Mouse (Mus musculus) yolk sac, embryonic 10.5 days (tissue): Measurements from ENCODE around the gene Bcas1.
"Not testable (repeated sequence)": the region's sequence is repeated elsewhere in the genome, so short reads cannot be mapped to it uniquely, and the experiment has no call there.

Experiments
- DNase-seq: peaks from one replicate; pipeline ENCODE4 v3.0.0-alpha.2; 2017; ENCODE audit warnings: low spot score

Gene Bcas1

GRCm38 (mm10) chr2:170427704-170428103 is at the start of gene Bcas1:
Gene Bcas1 (minus strand): TSS chr2:170427845.
- no peak for DNase-seq

DNA sequence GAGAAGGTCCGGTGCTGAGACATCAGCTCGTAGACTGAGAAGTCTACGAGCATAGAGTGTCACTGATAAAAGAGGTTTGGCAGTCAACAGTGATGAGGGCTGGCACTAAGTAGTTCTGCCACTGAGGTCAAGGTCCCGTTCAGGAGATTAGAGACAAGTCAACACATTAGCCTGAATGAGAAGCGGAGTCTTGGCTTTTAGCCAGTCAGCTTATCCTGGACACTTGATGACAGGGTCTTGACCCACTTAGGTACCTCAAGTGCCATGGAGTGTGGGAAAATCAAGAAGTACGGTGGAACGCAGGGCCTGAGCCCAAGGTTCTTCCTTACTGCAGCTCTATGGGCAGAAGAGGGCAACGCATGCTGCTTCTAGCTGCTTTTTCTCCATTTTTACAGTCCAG is 49.0 kb upstream of the Bcas1 start:
- DNase-seq: no peak

DNA sequence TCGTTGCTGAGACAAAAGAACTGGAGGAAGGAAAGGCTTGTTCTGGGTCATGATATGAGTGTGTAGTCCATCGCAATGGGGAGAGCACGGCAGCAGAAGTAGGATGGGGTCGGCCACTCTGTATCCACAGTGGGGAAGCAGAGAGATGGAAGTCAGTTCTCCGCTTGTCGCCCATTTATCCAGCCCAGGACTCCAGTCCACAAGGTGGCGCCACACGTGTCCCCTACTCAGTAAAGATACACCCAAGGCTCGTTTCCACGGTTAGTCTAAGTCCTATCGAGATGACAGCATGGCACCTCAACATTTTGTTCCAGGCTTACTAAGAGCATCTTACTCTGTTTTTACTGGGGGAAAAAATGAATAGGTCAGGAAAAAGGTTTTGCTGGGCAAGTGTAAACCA is 48.6 kb upstream of the Bcas1 start:
- DNase-seq: no peak

GRCm38 (mm10) chr2:170475164-170475563 is 47.5 kb upstream of the Bcas1 start:
- DNase-seq: no peak

GRCm38 (mm10) chr2:170474125-170474524 is 46.5 kb upstream of the Bcas1 start:
- no peak for DNase-seq

GRCm38 (mm10) chr2:170470591-170470990 is 42.9 kb upstream of the Bcas1 start:
- DNase-seq: no peak

- peak; percentile 77 for DNase-seq
These were observed 42.1 kb upstream of the Bcas1 start for GRCm38 (mm10) chr2:170469616-170470308.

GRCm38 (mm10) chr2:170468009-170468408 is 40.4 kb upstream of the Bcas1 start:
- DNase-seq: no peak

DNA sequence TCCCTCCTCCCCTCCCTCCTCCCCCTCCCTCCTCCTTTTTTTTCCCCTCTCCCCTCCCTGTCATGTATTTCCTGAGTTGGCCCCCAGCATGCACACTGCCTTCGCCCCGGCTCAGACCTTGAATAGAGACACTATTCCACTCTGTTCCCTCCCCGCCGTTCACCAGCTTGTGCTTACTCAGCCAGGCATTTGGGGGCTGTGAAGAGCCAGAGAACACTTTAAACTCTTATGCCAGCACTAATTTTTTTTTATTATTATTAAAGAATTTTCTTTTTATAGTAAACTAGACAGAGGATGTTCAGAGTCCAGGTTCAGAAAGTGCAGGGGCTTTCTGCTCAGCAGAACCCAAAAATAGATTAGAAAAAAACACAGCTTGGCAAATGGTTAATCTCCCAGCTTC is 37.2 kb upstream of the Bcas1 start:
- peak; percentile 60 for DNase-seq

- DNase-seq: peak; percentile 84
These were observed 34.0 kb upstream of the Bcas1 start for GRCm38 (mm10) chr2:170461652-170462051.

- DNase-seq: peak; percentile 91
These were observed 32.2 kb upstream of the Bcas1 start for GRCm38 (mm10) chr2:170459805-170460204.

GRCm38 (mm10) chr2:170459183-170459582 is 31.5 kb upstream of the Bcas1 start:
- peak; percentile 83 for DNase-seq

DNA sequence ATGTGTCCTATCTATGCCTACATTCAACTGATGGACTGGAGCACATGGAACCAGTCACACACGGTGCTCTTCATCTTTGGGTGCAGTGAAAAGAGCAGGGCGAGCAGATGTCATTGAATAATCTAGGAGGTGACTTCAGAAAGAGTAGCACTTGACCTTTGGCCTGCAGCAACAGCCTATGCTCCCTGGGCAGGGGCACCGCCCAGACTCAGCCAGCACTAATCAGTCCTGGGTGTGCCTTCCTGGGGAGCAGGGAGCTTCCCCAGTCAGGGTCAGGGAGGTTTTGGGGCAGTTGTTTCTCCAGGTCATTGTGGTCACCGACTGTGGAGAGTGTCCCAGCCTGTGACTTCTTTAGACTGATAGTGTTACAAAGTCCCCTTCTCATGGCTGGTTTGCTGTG is 26.2 kb upstream of the Bcas1 start:
- not testable (repeated sequence) for DNase-seq

DNA sequence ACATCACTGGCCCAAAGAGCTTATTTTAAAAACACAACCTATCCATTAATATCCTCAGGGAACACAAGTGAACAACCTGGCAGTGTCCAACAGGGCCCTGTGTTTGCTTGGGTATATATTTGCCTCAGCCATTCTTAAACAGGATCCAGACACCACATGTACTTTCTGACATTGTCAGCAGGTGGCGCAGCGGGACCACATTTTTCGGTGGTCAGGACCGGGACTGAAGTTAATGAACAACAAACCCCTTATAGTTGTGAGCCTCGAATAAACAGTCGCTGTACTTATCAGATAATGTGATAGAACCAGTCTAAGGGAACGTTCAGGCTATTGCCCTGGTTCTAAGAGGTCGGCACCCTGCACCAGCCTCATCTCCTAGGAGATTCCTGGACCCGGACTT is 23.3 kb upstream of the Bcas1 start:
- DNase-seq: peak; percentile 80

DNA sequence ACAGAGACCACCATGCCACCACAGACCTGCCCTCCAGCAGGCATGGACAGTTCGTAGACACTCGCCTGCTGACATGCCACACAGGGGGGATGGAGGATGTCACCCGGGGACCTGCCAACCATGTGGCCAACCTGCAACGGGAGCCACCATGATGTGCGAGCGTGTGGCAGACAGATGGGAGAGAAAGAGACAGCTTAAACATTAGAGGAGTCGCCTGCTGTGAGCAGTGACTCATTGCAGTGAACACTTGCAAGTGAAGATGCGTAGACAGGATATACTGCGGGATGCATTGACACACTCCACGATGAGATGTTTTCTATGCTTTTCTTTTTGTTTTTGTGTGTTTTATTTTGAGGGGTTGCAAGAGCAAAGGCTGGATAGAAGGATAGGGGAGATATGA is 20.0 kb upstream of the Bcas1 start:
- no peak for DNase-seq

DNA sequence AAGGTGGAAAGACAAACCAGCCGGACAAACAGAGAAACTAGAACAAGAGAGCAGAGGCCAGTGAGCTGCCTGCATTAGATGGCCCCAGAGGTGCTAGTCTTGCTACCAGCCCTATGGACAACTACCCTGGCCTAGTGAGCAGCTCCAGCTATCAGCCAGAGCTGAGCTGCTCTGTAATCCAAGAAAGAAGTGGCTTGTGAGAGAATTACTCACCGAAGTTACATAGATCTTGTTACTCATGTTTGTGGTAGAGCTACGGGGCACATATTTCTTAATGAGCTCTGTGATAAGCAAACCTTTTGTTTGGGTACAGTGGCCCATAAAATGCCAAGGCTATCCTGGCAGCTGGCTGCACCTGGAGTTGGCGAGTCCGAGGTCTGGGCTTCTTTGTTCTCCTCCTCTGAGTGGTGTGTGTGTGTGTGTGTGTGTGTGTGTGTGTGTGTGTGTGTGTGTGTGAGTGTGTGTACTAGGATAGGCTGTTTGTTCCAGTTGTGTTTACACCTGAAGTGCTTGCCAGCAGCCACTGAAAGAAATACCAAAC is 19.3 kb upstream of the Bcas1 start:
- DNase-seq: no peak

GRCm38 (mm10) chr2:170445861-170446260 is 18.2 kb upstream of the Bcas1 start:
- DNase-seq: no peak

DNA sequence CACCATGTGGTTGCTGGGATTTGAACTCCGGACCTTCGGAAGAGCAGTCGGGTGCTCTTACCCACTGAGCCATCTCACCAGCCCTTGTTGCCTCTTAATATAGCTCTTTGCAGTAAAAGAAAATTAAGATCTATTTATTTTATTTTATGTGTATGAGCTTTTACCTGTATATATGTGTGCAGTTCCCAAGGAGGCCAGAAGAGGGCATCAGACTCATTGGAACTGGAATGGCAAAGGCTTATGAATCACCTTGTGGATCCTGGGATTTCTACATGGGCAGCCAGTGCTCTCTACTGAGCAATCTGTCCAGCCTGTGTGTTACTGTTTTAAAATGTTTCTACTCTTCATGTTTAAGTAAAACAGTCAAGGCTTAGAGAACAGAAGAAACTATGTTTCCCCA is 14.9 kb upstream of the Bcas1 start:
- DNase-seq: no peak

DNA sequence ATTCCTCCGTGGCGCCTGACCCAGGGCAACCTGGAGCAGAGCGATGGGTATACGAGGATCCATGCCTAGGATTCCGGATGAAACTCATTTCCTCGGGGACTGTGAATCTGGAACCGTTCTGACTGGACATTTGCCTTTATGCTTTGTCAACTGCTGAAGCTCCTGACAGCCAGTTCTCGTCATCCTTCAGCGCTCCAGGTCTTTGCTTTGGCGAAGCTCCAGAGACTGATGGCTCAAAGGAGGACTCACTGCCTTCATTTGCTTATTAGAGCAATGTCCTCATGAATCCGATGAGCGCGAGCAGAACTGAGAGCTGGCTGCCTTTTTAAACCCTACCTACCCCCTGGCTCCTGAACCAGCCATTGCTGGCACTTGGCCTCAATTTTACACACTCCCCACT is 11.1 kb upstream of the Bcas1 start:
- no peak for DNase-seq

- no peak for DNase-seq
These were observed 8.6 kb upstream of the Bcas1 start for GRCm38 (mm10) chr2:170436204-170436603.

- DNase-seq: no peak
These were observed 4.5 kb upstream of the Bcas1 start for GRCm38 (mm10) chr2:170432152-170432551.

- no peak for DNase-seq
These were observed 1.3 kb upstream of the Bcas1 start for GRCm38 (mm10) chr2:170428966-170429365.

DNA sequence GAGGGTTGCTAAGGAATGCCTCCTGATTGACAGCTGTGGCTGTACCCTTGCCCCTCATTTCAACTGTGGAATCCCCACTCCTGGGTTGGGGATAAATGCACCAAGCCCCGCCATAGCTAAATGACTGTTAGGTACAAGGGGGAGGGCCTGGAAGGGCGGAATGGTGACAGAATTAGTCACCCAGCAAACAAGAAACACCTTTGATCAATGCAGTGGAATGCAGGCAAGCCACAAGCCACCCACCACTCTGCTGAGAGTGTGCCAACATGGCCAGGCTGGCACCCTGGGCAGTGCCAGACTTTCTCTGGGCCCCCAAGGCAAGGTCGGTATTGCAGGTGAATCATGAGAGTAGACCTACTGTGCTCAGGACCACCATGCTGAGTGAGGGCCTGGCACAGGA is 3.5 kb downstream of the Bcas1 start:
- DNase-seq: no peak

DNA sequence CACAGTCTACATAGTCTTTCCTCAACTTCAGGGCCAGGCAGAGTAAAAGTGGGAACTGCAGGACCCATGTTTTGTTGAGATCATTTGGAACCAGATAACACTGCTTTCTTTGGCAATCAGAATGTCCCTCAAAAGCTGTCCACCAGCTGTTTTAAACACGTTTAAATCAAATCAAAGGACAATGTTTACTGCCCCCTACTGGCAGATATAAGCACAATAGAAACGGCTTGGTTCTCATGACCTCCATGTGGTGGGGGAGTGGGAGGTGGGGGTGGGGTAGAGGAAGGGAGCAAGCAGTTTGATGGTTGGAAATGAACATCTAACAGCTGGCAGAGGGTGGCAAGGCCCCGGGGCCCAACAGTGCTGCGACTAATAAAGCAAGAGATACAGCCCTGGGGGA is 5.7 kb downstream of the Bcas1 start:
- DNase-seq: no peak
